Mouse (Mus musculus) thymus, adult 2 months (tissue): Measurements from ENCODE around the gene 1700012B07Rik.

Experiments
- CTCF ChIP-seq: fragments of 200-500 bp; IDR thresholded peaks from 2 replicates; pipeline ENCODE4 v1.5.1; 2012; ENCODE audit warnings: mild to moderate bottlenecking, control low read depth, low read length, moderate library complexity, borderline replicate concordance; ENCODE audit not compliant: control insufficient read depth, poor library complexity, insufficient read depth; ENCODE audit errors: extremely low read depth
- POLR2A ChIP-seq: fragments of 200-500 bp; IDR thresholded peaks from 2 replicates; pipeline ENCODE4 v1.6.1; 2012; ENCODE audit warnings: mild to moderate bottlenecking, low read length, control low read depth, moderate library complexity; ENCODE audit not compliant: control insufficient read depth, poor library complexity, insufficient read depth; ENCODE audit errors: extremely low read depth

GRCm38 (mm10) chr11:109811721-109812120 is 16.1 kb downstream of the 1700012B07Rik start:
- TF ChIP-seq CTCF (no peak), POLR2A (no peak)
